Mouse (Mus musculus) lung, adult 2 months (tissue): ENCODE data around the gene Tcf7l1.

Source experiments
- CTCF ChIP-seq: fragments of 200-500 bp; IDR thresholded peaks from 2 replicates; pipeline ENCODE4 v1.5.1; 2011; ENCODE audit warnings: mild to moderate bottlenecking, low read length, control low read depth; ENCODE audit not compliant: insufficient read depth
- POLR2A ChIP-seq: fragments of 200-500 bp; IDR thresholded peaks from 2 replicates; pipeline ENCODE4 v1.6.1; 2011; ENCODE audit warnings: low read depth, mild to moderate bottlenecking, control low read depth, low read length, borderline replicate concordance; ENCODE audit errors: extremely low read depth

DNA sequence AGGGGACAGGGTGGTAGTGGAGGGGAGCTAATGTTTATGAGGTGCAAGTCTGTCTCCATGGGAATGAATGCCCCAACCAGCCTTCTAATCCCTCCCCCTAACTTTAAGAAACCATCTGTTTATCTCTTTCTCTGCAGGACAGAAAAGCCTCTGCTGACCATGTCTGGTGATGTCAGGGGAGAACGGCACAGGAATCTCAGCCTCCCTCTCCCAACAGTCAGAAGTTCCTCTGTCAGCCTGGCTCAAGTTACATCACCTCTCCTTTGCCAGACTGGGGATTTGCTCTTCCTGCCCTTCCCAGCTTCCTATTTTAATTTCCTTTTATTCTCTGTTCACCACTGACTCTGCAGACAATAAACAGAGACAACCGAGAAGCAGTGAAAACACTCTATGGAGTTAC lies 40.6 kb downstream of the Tcf7l1 start:
- TF ChIP-seq CTCF (no peak), POLR2A (no peak)
